Mouse (Mus musculus): ENCODE data around the gene Tbc1d15.
"Not testable (repeated sequence)": the region's sequence is repeated elsewhere in the genome, so short reads cannot be mapped to it uniquely, and the experiment has no call there.

Tbc1d15 gene

GRCm38 (mm10) chr10:115245488-115245887 is 5.8 kb downstream of the Tbc1d15 start:
- no peak for DNase-seq (ENCODE audit: low spot score in 2 of 2)

DNA sequence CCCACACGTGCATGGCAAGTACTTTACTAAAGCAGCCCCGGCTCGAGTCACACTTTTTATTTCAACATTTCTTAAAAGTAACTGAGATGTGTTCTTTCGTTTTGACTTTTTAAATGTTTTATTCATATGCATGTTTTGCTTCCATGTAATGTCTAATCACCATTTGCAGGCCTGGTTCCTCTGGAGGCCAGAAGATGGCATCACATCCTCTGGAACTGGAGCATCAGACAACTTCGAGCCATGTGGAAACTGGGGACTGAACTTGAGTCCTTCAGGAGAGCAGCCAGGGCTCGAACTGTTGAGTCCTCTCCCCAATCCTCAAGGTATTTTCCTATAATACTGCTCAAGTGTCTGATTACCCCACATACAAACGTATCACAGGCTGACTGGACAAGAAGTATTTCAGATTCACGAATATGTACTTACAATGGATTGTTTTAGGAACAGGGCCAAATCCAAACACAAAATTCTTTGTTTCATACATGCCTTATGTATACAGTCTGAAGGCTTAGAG is 10.1 kb downstream of the Tbc1d15 start:
- DNase-seq (ENCODE audit: low spot score in 2 of 2) = no peak

- no peak for DNase-seq (ENCODE audit: low spot score in 2 of 2)
These were observed 13.3 kb downstream of the Tbc1d15 start for GRCm38 (mm10) chr10:115237931-115238330.

DNA sequence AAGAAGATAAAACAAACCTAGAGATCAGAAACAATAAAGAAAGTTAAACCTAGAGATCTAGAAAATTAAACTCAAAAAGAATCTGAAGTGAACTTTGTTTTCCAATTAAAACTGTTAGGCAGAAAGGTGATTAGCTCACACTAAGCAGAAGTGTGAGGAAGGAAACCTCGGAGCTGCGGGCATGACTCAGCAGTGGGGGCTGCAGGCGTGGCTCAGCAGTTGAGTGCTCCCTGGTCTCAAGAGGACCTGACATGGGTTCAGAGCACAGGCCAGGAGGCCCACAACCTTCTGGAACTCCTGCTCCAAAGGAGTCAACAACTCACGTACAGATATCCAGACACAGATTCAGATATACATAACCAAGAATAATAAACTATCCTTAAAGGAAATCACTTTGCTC is 14.5 kb downstream of the Tbc1d15 start:
- no peak for DNase-seq (ENCODE audit: low spot score in 2 of 2)

GRCm38 (mm10) chr10:115235501-115235900 is 15.8 kb downstream of the Tbc1d15 start:
- no peak for DNase-seq (ENCODE audit: low spot score in 2 of 2)

DNA sequence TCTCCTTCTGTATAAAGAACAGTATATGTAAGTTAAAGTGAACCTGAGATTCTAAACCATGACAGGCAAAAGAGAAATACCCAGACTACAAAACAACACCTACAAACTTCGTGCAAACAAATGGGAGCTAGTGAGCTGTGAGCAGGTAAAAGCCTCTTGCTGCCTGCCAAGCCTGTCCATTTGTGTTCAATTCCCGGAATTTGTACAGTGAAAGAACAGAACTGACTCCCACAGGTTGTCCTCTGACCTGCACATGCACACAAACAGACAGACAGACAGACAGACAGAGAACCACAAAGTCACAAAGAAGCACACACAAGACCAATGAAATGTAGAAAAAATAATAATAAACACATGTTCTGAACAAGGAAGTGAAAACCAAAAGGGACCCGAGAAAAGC is 17.5 kb downstream of the Tbc1d15 start:
- no peak for DNase-seq (ENCODE audit: low spot score in 2 of 2)

- no peak for DNase-seq (ENCODE audit: low spot score in 2 of 2)
These were observed 18.8 kb downstream of the Tbc1d15 start for GRCm38 (mm10) chr10:115232513-115232912.

GRCm38 (mm10) chr10:115229023-115229422 is 22.2 kb downstream of the Tbc1d15 start:
- DNase-seq (ENCODE audit: low spot score in 2 of 2) = no peak

DNA sequence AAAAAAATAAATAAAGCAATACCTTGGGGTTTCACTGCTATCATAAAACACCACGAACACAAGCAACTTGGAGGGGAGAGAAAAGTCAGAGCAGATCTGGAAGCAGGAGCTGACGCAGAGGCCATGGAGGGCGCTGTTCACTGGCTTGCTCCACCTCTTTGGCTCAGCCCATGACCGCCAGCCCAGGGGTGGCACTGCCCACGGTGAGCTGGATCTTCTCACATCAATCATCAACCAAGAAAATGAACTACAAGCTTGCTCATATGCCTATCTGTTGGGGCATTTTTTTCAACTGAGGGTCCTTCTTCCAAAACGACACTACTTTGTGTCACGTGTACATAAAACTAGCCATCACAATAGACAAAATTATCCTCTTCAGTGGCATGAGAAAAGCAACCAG is 24.7 kb downstream of the Tbc1d15 start:
- no peak for DNase-seq (ENCODE audit: low spot score in 2 of 2)

- no peak for DNase-seq (ENCODE audit: low spot score in 2 of 2)
These were observed 27.4 kb downstream of the Tbc1d15 start for GRCm38 (mm10) chr10:115223845-115224244.

DNA sequence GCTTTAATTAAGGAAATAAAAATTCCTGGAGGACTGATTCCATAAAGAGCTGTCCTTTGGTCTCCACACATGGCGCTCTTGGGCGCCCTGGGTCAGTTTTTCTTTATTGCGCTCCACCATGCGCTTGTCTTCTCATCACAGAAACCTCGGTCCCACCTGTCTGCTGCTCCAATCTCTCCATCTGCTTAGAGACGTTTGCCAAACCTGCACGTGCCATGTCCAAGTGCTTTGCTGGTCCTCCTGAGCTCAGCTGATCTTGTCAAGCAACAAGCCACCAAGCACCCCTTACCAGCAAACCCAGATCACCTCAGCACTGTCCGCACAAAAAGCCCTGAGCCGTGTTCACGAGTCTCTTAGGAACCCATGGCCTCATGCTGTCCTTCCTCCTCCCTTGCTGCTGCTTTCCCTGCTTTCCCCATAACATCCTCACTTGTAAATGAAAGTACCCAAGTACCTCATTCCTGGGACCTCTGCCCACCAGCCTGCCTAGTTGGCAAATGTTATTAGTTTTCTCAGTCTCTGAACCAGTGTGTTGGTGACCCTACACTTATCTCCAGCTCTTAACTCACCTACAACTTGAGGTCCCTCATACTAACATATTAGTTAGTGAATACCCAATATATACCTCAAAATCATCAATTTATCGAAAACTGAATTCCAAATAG is 38.2 kb downstream of the Tbc1d15 start:
- no peak for DNase-seq (ENCODE audit: low spot score in 2 of 2)

DNA sequence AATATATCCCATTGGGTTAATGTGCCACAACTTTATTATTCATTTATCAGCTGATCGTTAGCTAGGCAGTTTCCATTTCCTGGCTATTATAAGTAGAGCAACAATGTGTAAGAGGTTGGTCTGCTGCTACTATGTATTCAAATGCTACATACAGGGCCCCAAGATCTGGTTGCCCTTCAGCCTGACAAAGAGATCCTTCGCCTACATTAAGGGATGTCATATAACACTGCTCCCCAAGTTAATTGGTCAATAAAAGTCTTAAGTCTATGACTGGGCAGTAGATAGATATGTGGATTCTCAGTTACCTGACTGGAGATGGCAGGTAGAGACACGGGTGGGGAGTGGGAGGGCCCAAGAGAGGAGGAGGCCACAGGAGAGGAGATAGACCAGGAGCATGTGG is 45.4 kb downstream of the Tbc1d15 start:
- no peak for DNase-seq (ENCODE audit: low spot score in 2 of 2)

GRCm38 (mm10) chr10:115205284-115205683 is 46.0 kb downstream of the Tbc1d15 start:
- DNase-seq (ENCODE audit: low spot score in 2 of 2) = no peak

GRCm38 (mm10) chr10:115191214-115191613 is 60.1 kb downstream of the Tbc1d15 start:
- no peak for DNase-seq (ENCODE audit: low spot score in 2 of 2)

- DNase-seq (ENCODE audit: low spot score in 2 of 2) = no peak
These were observed 63.9 kb downstream of the Tbc1d15 start for GRCm38 (mm10) chr10:115187390-115187789.

DNA sequence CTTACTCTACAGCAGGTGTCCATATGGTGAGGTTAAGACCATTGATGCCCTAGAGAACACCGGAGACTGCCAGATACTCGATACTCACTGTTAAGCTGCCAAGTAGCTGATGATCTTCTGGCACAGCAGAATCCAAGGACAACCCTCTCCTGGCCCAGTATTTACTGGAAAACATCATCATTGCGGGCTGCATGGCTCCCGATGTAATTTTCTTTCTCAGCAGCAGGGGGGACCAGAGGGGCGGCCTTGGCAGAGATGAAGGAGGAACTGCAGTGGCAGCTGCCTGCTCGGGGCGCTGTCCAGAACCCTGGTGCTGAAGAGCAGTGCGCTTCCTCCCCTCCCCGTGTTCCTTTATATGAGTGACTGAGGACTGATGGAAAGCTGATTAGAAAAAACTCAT is 66.6 kb downstream of the Tbc1d15 start, which contains the start of gene Tph2:
TSS of gene Tph2 (minus strand) at position 326 of the 400 bp plus-strand sequence.
- peak; percentile 24 to 48 for DNase-seq (ENCODE audit: low spot score in 2 of 2)

DNA sequence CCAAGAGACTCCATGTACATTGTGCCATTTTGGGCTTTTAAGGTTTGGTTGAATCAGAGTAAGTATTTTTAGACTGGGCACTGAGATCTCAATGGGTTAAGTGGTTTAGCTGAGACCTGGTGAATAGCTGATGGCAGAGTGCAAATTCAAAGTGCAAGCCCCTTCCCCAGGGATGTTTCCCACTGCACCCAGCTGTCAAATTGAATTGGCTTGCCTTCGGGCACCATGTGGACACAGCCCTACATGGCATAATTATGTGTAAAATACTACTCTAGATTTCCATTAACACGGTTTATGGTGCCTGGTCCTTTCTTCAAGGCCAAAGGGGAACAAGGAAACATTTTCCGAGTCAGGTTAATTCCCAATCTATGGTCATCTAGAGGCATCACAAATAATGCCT is 70.2 kb downstream of the Tbc1d15 start:
- no peak for DNase-seq (ENCODE audit: low spot score in 2 of 2)

DNA sequence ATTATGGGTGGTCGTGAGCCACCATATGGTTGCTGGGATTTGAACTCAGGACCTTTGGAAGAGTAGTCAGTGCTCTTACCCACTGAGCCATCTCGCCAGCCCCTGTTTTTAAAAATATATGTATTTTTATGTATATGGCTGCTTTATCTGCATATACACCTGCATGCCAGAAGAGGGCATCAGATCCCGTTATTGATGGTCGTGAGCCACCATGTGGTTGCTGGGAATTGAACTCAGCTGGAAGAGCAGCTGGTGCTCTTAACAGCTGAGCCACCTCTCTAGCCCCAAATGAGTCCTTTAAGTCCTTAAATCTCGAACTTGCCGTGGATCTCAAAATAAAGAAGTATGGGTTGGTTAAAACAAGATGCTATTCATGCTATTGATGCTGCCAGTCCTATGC is 73.2 kb downstream of the Tbc1d15 start:
- not testable (repeated sequence) for DNase-seq (ENCODE audit: low spot score in 2 of 2)

- DNase-seq (ENCODE audit: low spot score in 2 of 2) = no peak
These were observed 75.7 kb downstream of the Tbc1d15 start for GRCm38 (mm10) chr10:115175591-115175991.

GRCm38 (mm10) chr10:115173336-115173735 is 77.9 kb downstream of the Tbc1d15 start:
- DNase-seq (ENCODE audit: low spot score in 2 of 2) = no peak

GRCm38 (mm10) chr10:115171351-115171818 is 79.9 kb downstream of the Tbc1d15 start:
- peak; percentile 3 to 23 for DNase-seq (ENCODE audit: low spot score in 2 of 2)

- no peak for DNase-seq (ENCODE audit: low spot score in 2 of 2)
These were observed 80.5 kb downstream of the Tbc1d15 start for GRCm38 (mm10) chr10:115170496-115171350.

DNA sequence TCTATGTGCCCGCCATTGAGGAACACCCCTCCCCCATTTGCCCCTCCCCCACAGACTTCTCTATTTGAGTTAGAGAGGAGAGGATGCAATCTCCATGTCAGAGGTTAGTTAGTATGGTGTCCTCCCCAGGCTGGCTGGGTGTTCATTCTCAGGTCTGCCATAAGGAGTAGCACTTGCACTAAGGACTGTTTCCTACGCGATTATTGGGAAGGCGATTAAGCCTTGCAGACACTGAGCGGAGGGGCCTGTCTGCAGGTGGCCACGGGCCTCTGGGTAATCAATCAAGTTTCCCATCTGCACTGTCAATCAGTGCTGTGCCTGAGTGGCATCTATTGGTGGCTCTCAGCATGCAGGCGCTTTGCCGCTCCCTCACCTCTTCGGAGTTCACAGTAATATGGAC is 81.9 kb downstream of the Tbc1d15 start:
- DNase-seq (ENCODE audit: low spot score in 2 of 2) = no peak
